Mouse (Mus musculus) embryonic fibroblast, embryonic 13.5 days (primary cell): ENCODE data around the gene Spns3.

Experiments used
- CTCF ChIP-seq: IDR thresholded peaks from 2 replicates; pipeline ENCODE4 v1.5.1; 2011; ENCODE audit warnings: mild to moderate bottlenecking, control low read depth, low read length, moderate library complexity, borderline replicate concordance; ENCODE audit not compliant: insufficient read depth
- POLR2A ChIP-seq: IDR thresholded peaks from 2 replicates; pipeline ENCODE4 v1.6.1; 2011; ENCODE audit warnings: low read depth, mild to moderate bottlenecking, control low read depth, low read length, moderate library complexity

DNA sequence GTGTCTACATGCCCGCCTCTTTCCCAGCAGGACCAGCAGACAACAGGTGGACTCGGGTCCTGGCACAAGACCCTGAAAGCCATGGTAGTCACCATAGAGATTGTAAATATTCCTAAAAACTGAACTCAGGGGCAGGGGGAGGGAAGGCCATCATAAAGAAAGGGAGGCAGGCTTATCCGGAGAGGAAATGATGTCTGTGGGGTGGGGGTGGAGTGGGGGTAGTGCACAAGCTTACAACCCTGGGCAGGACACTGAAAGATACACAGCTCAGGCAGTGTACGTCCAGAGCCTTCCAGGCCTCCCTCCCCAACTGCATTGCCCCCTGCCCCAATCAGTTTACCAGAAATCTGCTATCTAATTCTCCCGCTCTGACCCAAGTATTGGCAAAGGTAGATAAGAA is 63.1 kb downstream of the Spns3 start:
- TF ChIP-seq CTCF (no peak), POLR2A (no peak)
